Mouse (Mus musculus): ENCODE results near the gene Cdc14b. TPM values are rescaled to one million over a fixed set of nuclear protein-coding genes. Genes with fewer than 3 reads are reported as not detected.

Cdc14b gene
- polyA plus RNA-seq, 1 experiment from 2014 or later = 12.7 TPM

- Histone ChIP-seq H3K9me3 (no peaks in the 10 kb centered on the region), H3K27ac (no peak overlapping the region), H3K27me3 (no peaks in the 10 kb centered on the region), H3K4me1 (no peaks in the 10 kb centered on the region), H3K9ac (no peak overlapping the region), H3K4me2 (no peak overlapping the region), H3K36me3 (peaks cover under 1% of the 10 kb centered on the region; the same call in 1 of the 2 replicates), H3K4me3 (no peak overlapping the region)
- WGBS = 96% methylated on average over 5 of the region's 5 CpGs
- ATAC-seq (ENCODE audit: insufficient number of reproducible peaks, low FRiP score, low TSS enrichment, low read depth) = no peak
Observed at GRCm38 (mm10) chr13:64214891-64215290, 60.2 kb downstream of the Cdc14b start.

GRCm38 (mm10) chr13:64211995-64212603, 63.0 kb downstream of the Cdc14b start:
- peaks cover 5% of the 10 kb centered on the region; the same call in 1 of the 2 replicates for H3K36me3 ChIP-seq
- no peak overlapping the region for H3K4me3 ChIP-seq
- no peak overlapping the region for H3K9ac ChIP-seq
- no peak overlapping the region for H3K4me2 ChIP-seq
- H3K4me1 ChIP-seq = no peaks in the 10 kb centered on the region
- WGBS = 87% methylated on average over 5 of the region's 5 CpGs
- H3K9me3 ChIP-seq = no peaks in the 10 kb centered on the region
- H3K27me3 ChIP-seq = no peaks in the 10 kb centered on the region
- no peak overlapping the region for H3K27ac ChIP-seq
- ATAC-seq (ENCODE audit: insufficient number of reproducible peaks, low FRiP score, low TSS enrichment, low read depth) = no peak

- no peak overlapping the region for H3K9ac ChIP-seq
- H3K4me1 ChIP-seq = 0 out of 2 replicates have a peak, but pooled peaks cover 2% of the 10 kb centered on the region
- H3K9me3 ChIP-seq = no peaks in the 10 kb centered on the region
- H3K4me2 ChIP-seq = no peak overlapping the region
- H3K4me3 ChIP-seq = no peak overlapping the region
- no peak for ATAC-seq (ENCODE audit: insufficient number of reproducible peaks, low FRiP score, low TSS enrichment, low read depth)
- peaks cover 8% of the 10 kb centered on the region; the same call in 1 of the 2 replicates for H3K36me3 ChIP-seq
- WGBS = 88% methylated on average over 6 of the region's 6 CpGs
- no peaks in the 10 kb centered on the region for H3K27me3 ChIP-seq
- no peak overlapping the region for H3K27ac ChIP-seq
Observed at GRCm38 (mm10) chr13:64208146-64208545, 66.9 kb downstream of the Cdc14b start.

GRCm38 (mm10) chr13:64205186-64205585, 69.9 kb downstream of the Cdc14b start:
- 19% methylated on average over 2 of the region's 2 CpGs for WGBS
- Histone ChIP-seq H3K4me2 (no peak overlapping the region), H3K9me3 (no peaks in the 10 kb centered on the region), H3K27ac (no peak overlapping the region), H3K36me3 (peaks cover 14% of the 10 kb centered on the region; the same call in 1 of the 2 replicates), H3K27me3 (no peaks in the 10 kb centered on the region), H3K9ac (no peak overlapping the region), H3K4me1 (0 out of 2 replicates have a peak, but pooled peaks cover 2% of the 10 kb centered on the region), H3K4me3 (no peak overlapping the region)
- no peak for ATAC-seq (ENCODE audit: insufficient number of reproducible peaks, low FRiP score, low TSS enrichment, low read depth)

- WGBS = 65% methylated on average over 2 of the region's 2 CpGs
- no peak for ATAC-seq (ENCODE audit: insufficient number of reproducible peaks, low FRiP score, low TSS enrichment, low read depth)
- H3K4me1 ChIP-seq = 0 out of 2 replicates have a peak, but pooled peaks cover 2% of the 10 kb centered on the region
Observed at GRCm38 (mm10) chr13:64204726-64205125, 70.4 kb downstream of the Cdc14b start.

GRCm38 (mm10) chr13:64200911-64201310, 74.2 kb downstream of the Cdc14b start:
- Histone ChIP-seq H3K36me3 (peaks cover 12% of the 10 kb centered on the region; the same call in 1 of the 2 replicates), H3K4me1 (0 out of 2 replicates have a peak, but pooled peaks cover 2% of the 10 kb centered on the region), H3K4me3 (no peak overlapping the region), H3K27me3 (no peaks in the 10 kb centered on the region), H3K4me2 (no peak overlapping the region), H3K27ac (no peak overlapping the region), H3K9me3 (no peaks in the 10 kb centered on the region), H3K9ac (no peak overlapping the region)
- ATAC-seq (ENCODE audit: insufficient number of reproducible peaks, low FRiP score, low TSS enrichment, low read depth) = no peak
- WGBS = 91% methylated on average over 4 of the region's 4 CpGs

More at GRCm38 (mm10) chr13:64204726-64205125, 70.4 kb downstream of the Cdc14b start:
- no peaks in the 10 kb centered on the region for H3K9me3 ChIP-seq
- H3K9ac ChIP-seq = no peak overlapping the region
- H3K27me3 ChIP-seq = no peaks in the 10 kb centered on the region
- H3K4me3 ChIP-seq = no peak overlapping the region
- H3K36me3 ChIP-seq = peaks cover 12% of the 10 kb centered on the region; the same call in 1 of the 2 replicates
- no peak overlapping the region for H3K4me2 ChIP-seq
- H3K27ac ChIP-seq = no peak overlapping the region

- 88% methylated on average over 4 of the region's 4 CpGs for WGBS
Observed at GRCm38 (mm10) chr13:64198310-64198709, 76.8 kb downstream of the Cdc14b start.

GRCm38 (mm10) chr13:64197899-64198298, 77.2 kb downstream of the Cdc14b start:
- H3K9ac ChIP-seq = no peak overlapping the region
- no peak overlapping the region for H3K4me2 ChIP-seq
- H3K4me3 ChIP-seq = no peak overlapping the region
- WGBS = 48% methylated on average over 6 of the region's 6 CpGs
- no peaks in the 10 kb centered on the region for H3K4me1 ChIP-seq
- H3K9me3 ChIP-seq = no peaks in the 10 kb centered on the region
- H3K27me3 ChIP-seq = no peaks in the 10 kb centered on the region
- H3K36me3 ChIP-seq = peaks cover 10% of the 10 kb centered on the region; the same call in 1 of the 2 replicates
- no peak overlapping the region for H3K27ac ChIP-seq
- ATAC-seq (ENCODE audit: insufficient number of reproducible peaks, low FRiP score, low TSS enrichment, low read depth) = no peak

More at GRCm38 (mm10) chr13:64198310-64198709, 76.8 kb downstream of the Cdc14b start:
- Histone ChIP-seq H3K9me3 (no peaks in the 10 kb centered on the region), H3K4me3 (no peak overlapping the region), H3K4me1 (no peaks in the 10 kb centered on the region), H3K27ac (no peak overlapping the region), H3K36me3 (peaks cover 10% of the 10 kb centered on the region; the same call in 1 of the 2 replicates), H3K9ac (no peak overlapping the region), H3K4me2 (no peak overlapping the region), H3K27me3 (no peaks in the 10 kb centered on the region)
- ATAC-seq (ENCODE audit: insufficient number of reproducible peaks, low FRiP score, low TSS enrichment, low read depth) = no peak

GRCm38 (mm10) chr13:64187065-64187464, 88.0 kb downstream of the Cdc14b start:
- no peaks in the 10 kb centered on the region for H3K27me3 ChIP-seq
- no peaks in the 10 kb centered on the region for H3K4me1 ChIP-seq
- no peak overlapping the region for H3K4me3 ChIP-seq
- H3K27ac ChIP-seq = no peak overlapping the region
- H3K9ac ChIP-seq = no peak overlapping the region
- H3K9me3 ChIP-seq = no peaks in the 10 kb centered on the region
- H3K36me3 ChIP-seq = peaks cover 35% of the 10 kb centered on the region
- no peak for ATAC-seq (ENCODE audit: insufficient number of reproducible peaks, low FRiP score, low TSS enrichment, low read depth)
- H3K4me2 ChIP-seq = no peak overlapping the region

- Histone ChIP-seq H3K4me1 (no peaks in the 10 kb centered on the region), H3K4me2 (no peak overlapping the region), H3K27ac (no peak overlapping the region), H3K4me3 (no peak overlapping the region), H3K27me3 (no peaks in the 10 kb centered on the region), H3K36me3 (peaks cover 38% of the 10 kb centered on the region), H3K9me3 (no peaks in the 10 kb centered on the region), H3K9ac (no peak overlapping the region)
- WGBS = 88% methylated on average over 4 of the region's 4 CpGs
- no peak for ATAC-seq (ENCODE audit: insufficient number of reproducible peaks, low FRiP score, low TSS enrichment, low read depth)
Observed at GRCm38 (mm10) chr13:64186516-64186915, 88.6 kb downstream of the Cdc14b start.

GRCm38 (mm10) chr13:64185586-64185985, 89.5 kb downstream of the Cdc14b start:
- Histone ChIP-seq H3K27ac (no peak overlapping the region), H3K27me3 (no peaks in the 10 kb centered on the region), H3K36me3 (peaks cover 38% of the 10 kb centered on the region), H3K9me3 (no peaks in the 10 kb centered on the region), H3K4me2 (no peak overlapping the region), H3K4me1 (no peaks in the 10 kb centered on the region), H3K4me3 (no peak overlapping the region), H3K9ac (no peak overlapping the region)
- WGBS = 91% methylated on average over 9 of the region's 9 CpGs
- no peak for ATAC-seq (ENCODE audit: insufficient number of reproducible peaks, low FRiP score, low TSS enrichment, low read depth)

- 87% methylated on average over 7 of the region's 7 CpGs for WGBS
- no peak for ATAC-seq (ENCODE audit: insufficient number of reproducible peaks, low FRiP score, low TSS enrichment, low read depth)
- peaks cover 38% of the 10 kb centered on the region for H3K36me3 ChIP-seq
Observed at GRCm38 (mm10) chr13:64185176-64185575, 89.9 kb downstream of the Cdc14b start.

More at GRCm38 (mm10) chr13:64185176-64185575, 89.9 kb downstream of the Cdc14b start:
- Histone ChIP-seq H3K4me1 (no peaks in the 10 kb centered on the region), H3K4me2 (no peak overlapping the region), H3K9me3 (no peaks in the 10 kb centered on the region), H3K27ac (no peak overlapping the region), H3K4me3 (no peak overlapping the region), H3K27me3 (no peaks in the 10 kb centered on the region), H3K9ac (no peak overlapping the region)
